Mouse (Mus musculus): ENCODE results near the gene Trappc6a.

Trappc6a gene

GRCm38 (mm10) chr7:19561431-19561764 lies 53.2 kb downstream of the Trappc6a start:
- DNase-seq (ENCODE audit: low read depth, low spot score): no peak

- peak; percentile 96 for DNase-seq (ENCODE audit: low read depth, low spot score)
Measured at GRCm38 (mm10) chr7:19561765-19562642, 53.8 kb downstream of the Trappc6a start.

- no peak for DNase-seq (ENCODE audit: low read depth, low spot score)
Measured at GRCm38 (mm10) chr7:19562643-19563410, 54.6 kb downstream of the Trappc6a start, which contains the start of gene Ppp1r37. Ppp1r37 (minus strand) TSS chr7:19563076.

DNA sequence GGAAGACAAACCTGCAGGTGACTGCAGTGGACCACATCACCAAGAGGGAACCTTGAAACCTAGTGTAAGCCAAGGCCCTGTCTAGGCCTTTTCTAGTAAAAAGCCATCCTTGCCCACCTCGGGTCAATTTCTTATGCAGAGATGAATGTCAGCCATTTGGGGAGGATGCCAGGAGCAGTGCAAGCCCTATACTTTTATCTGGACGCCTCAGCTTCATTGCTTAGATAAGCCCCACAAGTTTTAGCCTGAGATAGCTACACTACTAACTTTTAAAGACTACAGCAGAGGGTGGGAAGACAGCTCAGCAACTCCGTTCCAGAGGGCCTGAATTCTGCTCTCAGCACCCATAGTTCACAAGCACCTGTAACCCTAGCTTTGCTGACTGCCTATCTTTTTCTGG lies 55.7 kb downstream of the Trappc6a start:
- DNase-seq (ENCODE audit: low read depth, low spot score): no peak

DNA sequence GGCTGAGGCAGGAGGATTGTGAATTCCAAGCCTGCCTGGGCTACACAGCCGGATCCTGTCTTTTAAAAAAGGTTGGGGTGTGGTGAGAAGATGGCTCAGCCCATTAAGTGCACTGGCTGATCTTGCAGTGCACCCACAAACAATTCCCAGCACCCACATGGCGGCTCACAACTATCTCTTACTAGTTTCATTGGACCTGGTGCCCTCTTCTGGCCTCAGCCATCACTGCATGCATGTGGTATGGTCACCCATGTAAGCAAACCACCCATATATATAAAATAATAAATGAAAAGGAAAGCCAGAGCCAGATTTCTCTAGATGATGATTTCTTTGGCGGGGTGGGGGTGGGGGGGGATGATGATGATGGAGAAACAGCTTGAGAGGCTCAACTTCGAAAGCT lies 56.3 kb downstream of the Trappc6a start:
- DNase-seq (ENCODE audit: low read depth, low spot score): no peak
